Mouse (Mus musculus) WW6 (cell line): ENCODE measurements around the gene Lrrc4.

Experiments used
- DNase-seq: peaks from one replicate; pipeline ENCODE4 v3.0.0-alpha.2; 2013; ENCODE audit warnings: low read depth, low spot score

The Lrrc4 gene

GRCm38 (mm10) chr6:28826689-28827389 is 4.7 kb downstream of the Lrrc4 start:
- DNase-seq = no peak

- DNase-seq = no peak
Measured at GRCm38 (mm10) chr6:28825894-28826293, 5.7 kb downstream of the Lrrc4 start.

- DNase-seq = no peak
Measured at GRCm38 (mm10) chr6:28823802-28824201, 7.7 kb downstream of the Lrrc4 start.

DNA sequence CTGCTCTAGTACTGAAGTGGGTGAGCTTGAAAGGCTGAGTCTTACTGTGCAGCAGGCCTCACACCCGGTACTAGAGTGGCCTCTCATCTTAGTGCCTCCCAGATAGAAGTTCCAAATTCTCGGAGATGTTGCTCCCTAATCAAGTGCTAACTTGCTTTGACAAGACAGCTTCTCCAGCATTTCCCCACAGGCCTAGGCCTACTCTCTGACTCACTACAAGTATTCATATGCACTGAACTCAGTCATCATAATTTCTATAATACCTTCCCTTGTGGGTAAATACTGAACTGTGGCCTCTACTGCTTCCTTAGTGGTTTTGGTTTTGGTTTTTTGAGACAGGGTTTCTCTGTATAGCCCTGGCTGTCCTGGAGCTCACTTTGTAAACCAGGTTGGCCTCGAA is 8.2 kb downstream of the Lrrc4 start:
- no peak for DNase-seq

- DNase-seq = no peak
Measured at GRCm38 (mm10) chr6:28822296-28822695, 9.3 kb downstream of the Lrrc4 start.

- no peak for DNase-seq
Measured at GRCm38 (mm10) chr6:28819509-28820358, 11.8 kb downstream of the Lrrc4 start.

GRCm38 (mm10) chr6:28817039-28817438 is 14.5 kb downstream of the Lrrc4 start:
- no peak for DNase-seq

DNA sequence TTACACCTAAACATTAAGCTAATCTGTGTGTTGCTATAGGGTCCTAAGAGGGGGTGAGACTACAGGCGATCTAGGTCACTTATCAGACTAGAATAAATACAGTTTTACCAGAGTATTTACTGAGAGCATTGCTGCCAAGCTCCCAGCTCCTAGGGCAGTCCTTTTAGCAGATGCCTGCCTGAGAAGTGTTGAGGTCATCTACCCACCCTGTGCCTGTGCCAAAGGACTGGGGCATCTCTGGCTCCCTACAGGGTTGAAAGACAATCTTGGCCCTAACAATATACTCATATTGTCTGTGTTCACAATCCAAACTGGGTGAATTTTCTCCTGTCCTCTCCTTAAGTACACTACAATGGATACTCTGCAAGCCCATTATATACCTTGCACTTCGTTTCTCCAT is 16.7 kb downstream of the Lrrc4 start:
- no peak for DNase-seq

DNA sequence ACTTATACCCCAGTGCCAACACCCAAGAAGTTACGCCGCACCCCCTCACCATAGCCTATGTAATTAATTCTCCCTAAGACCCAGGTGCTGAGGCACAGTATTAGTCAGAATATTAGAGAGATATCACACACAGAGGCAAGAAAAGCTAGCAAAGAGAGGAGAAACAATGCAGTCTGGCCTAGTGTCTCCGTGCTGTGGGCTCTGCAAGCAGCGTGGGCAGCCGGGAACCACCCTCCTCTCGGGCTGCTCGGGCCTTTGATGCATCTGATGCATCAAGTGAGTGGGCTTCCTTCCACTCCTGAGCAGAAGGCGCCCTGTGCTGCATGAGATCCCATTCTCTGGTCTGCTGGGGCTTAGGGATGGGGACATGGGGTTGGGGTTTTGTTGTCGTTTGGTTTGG is 18.5 kb downstream of the Lrrc4 start:
- no peak for DNase-seq

DNA sequence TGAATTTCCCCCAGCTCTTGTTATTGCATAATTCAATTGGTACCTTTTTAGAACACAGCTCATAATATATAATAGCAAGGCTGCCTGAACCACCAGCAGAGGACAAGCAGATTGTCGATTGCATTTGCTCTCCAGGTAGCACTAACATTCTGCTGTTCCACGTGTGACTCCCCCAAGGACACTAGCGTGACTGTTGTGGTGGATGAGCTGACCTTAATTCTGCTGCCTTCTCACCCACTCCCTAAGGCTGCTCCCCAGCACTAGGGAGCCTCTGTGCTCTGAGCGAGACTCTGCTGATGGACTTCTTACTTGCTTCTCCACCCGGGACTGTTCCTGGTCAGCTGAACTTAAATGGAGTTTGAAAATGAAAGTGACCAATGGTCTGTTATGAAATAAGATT is 26.8 kb downstream of the Lrrc4 start:
- no peak for DNase-seq

DNA sequence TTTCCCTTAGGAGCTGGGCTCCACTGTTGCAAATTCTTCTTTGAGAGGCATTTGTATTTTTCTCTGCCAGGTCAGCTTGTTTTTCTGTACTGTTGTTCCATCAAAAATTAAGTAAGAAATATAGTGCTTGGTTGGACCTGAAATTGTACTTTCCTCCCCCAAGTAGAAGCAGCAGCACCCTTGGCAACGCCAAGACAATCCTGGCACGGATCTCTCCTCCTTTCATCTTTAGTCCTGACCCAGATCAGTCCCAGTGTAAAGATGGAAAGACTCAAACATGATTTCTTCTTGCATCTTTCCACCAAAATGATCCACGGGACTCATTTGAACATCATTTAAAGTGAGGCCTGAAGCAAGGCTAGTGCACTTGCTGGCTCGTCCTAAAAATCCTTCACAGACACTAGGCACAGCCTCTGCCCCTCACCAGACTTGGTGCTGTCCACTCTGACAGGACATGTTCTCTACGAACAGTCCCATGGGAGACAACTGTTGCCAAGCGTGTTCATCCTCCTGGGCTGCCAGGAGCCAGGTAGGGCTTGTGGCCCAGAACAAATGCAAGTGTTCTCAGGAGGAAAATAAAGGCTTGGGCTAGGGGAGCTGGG is 27.8 kb downstream of the Lrrc4 start:
- no peak for DNase-seq

GRCm38 (mm10) chr6:28800976-28801375 is 30.6 kb downstream of the Lrrc4 start:
- DNase-seq = no peak

DNA sequence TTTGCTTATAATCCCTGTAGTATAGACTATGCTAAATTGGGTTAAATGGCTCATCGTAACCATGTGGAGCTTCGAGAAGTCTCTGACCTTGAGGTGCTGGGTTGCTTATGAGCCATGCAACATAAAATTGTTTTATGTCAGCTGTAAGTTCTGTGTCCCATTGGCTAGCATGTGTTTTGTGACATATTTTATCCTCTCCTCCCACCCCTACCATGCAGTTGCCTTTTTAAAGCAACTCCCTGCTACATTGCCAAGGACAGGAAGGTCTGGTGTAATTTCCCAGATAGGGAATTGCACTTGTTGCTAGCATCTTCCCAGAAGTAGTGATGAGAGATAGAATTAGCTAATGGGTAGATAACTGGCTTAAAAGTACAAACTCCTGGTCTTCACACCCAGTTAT is 31.7 kb downstream of the Lrrc4 start:
- no peak for DNase-seq

GRCm38 (mm10) chr6:28795792-28796515 is 35.6 kb downstream of the Lrrc4 start:
- DNase-seq = no peak

DNA sequence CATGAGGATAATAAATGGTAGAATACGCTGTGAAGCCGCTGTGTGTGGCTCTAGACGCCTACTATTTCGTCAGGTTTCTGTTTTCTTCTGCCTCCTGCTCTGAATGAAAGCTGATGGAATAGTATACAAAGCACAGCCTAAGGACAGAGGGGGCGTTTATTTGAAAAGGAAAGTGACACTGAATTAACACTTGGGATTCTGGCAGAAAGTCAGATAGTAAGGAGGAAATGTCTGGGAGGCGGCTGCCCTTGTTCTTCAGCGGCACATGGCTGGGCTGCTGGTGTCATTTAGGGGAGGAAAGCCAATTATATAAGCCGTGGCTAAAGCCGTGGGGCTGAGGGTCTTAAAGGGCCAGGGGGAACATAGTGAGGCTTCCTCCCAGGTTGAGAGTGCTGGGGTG is 36.2 kb downstream of the Lrrc4 start:
- DNase-seq = no peak

- no peak for DNase-seq
Measured at GRCm38 (mm10) chr6:28791809-28792208, 39.7 kb downstream of the Lrrc4 start.

DNA sequence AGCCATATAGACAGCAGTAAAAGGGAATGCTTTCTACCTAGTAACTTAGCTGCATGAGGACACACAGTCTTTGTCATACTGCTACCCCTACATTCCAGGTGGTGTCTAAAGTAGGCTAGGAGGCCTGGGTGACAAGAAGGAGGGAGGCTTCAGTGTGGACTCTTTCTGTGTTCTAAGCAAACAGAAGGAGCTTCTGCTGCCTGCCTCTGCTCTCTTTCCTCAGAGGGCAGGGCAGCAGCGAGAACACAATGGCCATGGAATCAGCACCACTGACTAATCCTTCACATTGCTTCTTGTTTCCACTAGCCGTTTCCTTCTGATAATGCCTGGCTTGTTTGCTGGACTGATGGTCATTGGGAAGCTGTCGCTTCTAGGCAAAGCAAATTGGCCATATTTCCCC is 40.4 kb downstream of the Lrrc4 start:
- DNase-seq = no peak

DNA sequence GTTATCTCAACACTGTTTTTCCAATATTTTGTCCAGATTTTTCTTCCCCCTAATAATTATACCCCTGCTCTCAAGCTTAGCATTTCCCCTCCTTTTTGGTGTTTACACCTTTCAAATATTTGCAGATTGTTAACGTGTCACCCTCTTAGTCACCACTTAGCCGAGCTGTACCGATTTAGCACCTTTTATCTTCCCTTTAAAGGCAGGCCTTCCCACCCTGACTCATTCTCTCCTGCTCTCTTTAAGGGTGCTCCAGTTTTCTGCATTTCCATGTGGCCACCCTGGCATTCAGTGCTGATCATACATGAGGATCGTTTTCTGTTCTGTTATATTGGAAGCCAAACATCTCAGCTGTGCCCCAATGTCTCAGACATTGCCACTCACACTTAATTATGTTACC is 41.9 kb downstream of the Lrrc4 start:
- no peak for DNase-seq

DNA sequence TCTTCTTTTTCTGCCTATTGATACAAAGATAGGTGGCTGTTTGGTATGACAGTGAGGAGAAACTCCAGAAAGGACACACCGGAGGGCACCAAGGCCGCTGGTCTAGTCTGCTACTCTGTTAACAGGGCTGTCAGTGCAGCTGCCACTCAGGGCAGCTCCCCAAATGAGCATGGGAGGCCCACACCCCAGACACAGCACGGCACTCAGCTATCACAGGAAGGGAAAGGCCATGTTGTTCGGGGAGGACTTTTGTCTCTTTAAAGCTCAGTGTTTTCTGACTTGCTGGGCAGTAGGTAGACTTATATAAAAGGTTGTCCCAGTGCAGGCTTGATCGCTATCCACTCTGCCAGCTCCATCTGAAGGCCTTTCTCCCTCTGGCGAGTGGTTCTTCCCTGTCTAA is 44.4 kb downstream of the Lrrc4 start:
- DNase-seq = no peak

GRCm38 (mm10) chr6:28785770-28786169 is 45.8 kb downstream of the Lrrc4 start:
- DNase-seq = no peak

- no peak for DNase-seq
Measured at GRCm38 (mm10) chr6:28783953-28784352, 47.6 kb downstream of the Lrrc4 start.

GRCm38 (mm10) chr6:28783082-28783647 is 48.4 kb downstream of the Lrrc4 start:
- no peak for DNase-seq
